Mouse (Mus musculus) embryo, embryonic 10.5 days (tissue): ENCODE measurements at regions not wholly inside any gene's neighbourhood (a gene's known extent, or its start where the extent isn't known, plus 50 kb on each side); places are given as distances from the start of the nearest gene placed in this dataset.
A peak's percentile ranks its signal among the peaks of the same experiment; 100 is the strongest.

Source experiments
- DNase-seq: peaks from one replicate; pipeline ENCODE4 v3.0.0-alpha.2; 2015; ENCODE audit warnings: low spot score

- DNase-seq: peak; percentile 6
Observed at GRCm38 (mm10) chr8:76694187-76694827, 204.9 kb upstream of the Nr3c2 start.
